Mouse (Mus musculus): ENCODE data around the gene Gm21891. TPM values are rescaled to one million over a fixed set of nuclear protein-coding genes. Genes with fewer than 3 reads are reported as not detected.
"Not testable (repeated sequence)": the region's sequence is repeated elsewhere in the genome, so short reads cannot be mapped to it uniquely, and the experiment has no call there.

Gm21891 gene
- not detected for total RNA-seq (2021)
- long read RNA-seq, experiment 1, result 0 reads
- long read RNA-seq, experiment 2, result 0 reads

GRCm38 (mm10) chrY:13133392-13133791, at the start of gene Gm21891:
TSS of gene Gm21891 (minus strand) at chrY:13133492.
- DNase-seq (ENCODE audit: low spot score in 2 of 2), result not testable (repeated sequence)

GRCm38 (mm10) chrY:13161668-13162067, 28.4 kb upstream of the Gm21891 start, which contains the start of gene Gm21425:
TSS of gene Gm21425 (plus strand) at chrY:13161968.
- DNase-seq (ENCODE audit: low spot score in 2 of 2), result not testable (repeated sequence)

Other genes starting within 250 kb of the Gm21891 start
- not detected for gene Gm20807, start 90.6 kb downstream of the Gm21891 start, total RNA-seq (2021)
- gene Gm21425, start 28.5 kb upstream of the Gm21891 start, total RNA-seq (2021), result not detected
- not detected for gene Gm21828, start 90.4 kb upstream of the Gm21891 start, total RNA-seq (2021)
- gene Gm21440, start 118.9 kb upstream of the Gm21891 start, total RNA-seq (2021), result not detected
- not detected for gene Gm21454, start 119.0 kb upstream of the Gm21891 start, total RNA-seq (2021)
- not detected for gene Gm21725, start 215.6 kb upstream of the Gm21891 start, total RNA-seq (2021)

All from left cerebral cortex, adult 18-20 months (tissue).